Mouse (Mus musculus) heart, adult 2 months (tissue): Measurements from ENCODE around the gene Klc1.
A peak's percentile ranks its signal among the peaks of the same experiment; 100 is the strongest.

Experiments used
- CTCF ChIP-seq: fragments of 200-600 bp; IDR thresholded peaks from 2 replicates; pipeline ENCODE4 v1.8.1; 2022; ENCODE audit warnings: antibody characterized with exemption, mild to moderate bottlenecking, moderate library complexity
- EP300 ChIP-seq: fragments of 200-500 bp; IDR thresholded peaks from 2 replicates; pipeline ENCODE4 v1.6.1; 2011; ENCODE audit warnings: low read depth, low read length, control low read depth; ENCODE audit not compliant: insufficient read depth
- POLR2A ChIP-seq: fragments of 200-500 bp; IDR thresholded peaks from 2 replicates; pipeline ENCODE4 v1.6.1; 2011; ENCODE audit warnings: mild to moderate bottlenecking, low read depth, low read length, control low read depth; ENCODE audit not compliant: insufficient read depth

GRCm38 (mm10) chr12:111809762-111810161, 51.1 kb downstream of the Klc1 start:
- TF ChIP-seq POLR2A (0 out of 2 replicates have a peak, but pooled peaks have one; percentile 14), CTCF (peak; percentile 53), EP300 (no peak)
